Mouse (Mus musculus) gastrocnemius, adult 2 months (tissue): Measurements from ENCODE around the gene Kras. TPM values are rescaled to one million over a fixed set of nuclear protein-coding genes. Genes with fewer than 3 reads are reported as not detected.

Experiments used
- DNase-seq: peaks from one replicate; pipeline ENCODE4 v3.0.0; 2022
- H3K27ac ChIP-seq: fragments of 200-600 bp; 2 replicates; pipeline ENCODE4 v1.8.1; 2022; ENCODE audit warnings: mild to moderate bottlenecking
- H3K4me3 ChIP-seq: fragments of 200-600 bp; 2 replicates; pipeline ENCODE4 v1.8.1; 2022; ENCODE audit warnings: mild to moderate bottlenecking, moderate library complexity
- CTCF ChIP-seq: fragments of 200-600 bp; IDR thresholded peaks from 2 replicates; pipeline ENCODE4 v1.8.1; 2022; ENCODE audit warnings: antibody characterized with exemption, mild to moderate bottlenecking, moderate library complexity
- intact Hi-C: fragments of 180-260 bp; cut with DNase I; formaldehyde crosslinking; loops from one replicate; pipeline ENCODE4 v1.15.1; 2025
- total RNA-seq, 2 experiments: library from RNA; stranded (reverse); gene quantifications; 2 replicates each; pipeline ENCODE4 v1.2.3; 2021

The Kras gene
- total RNA-seq, 2 experiments from 2014 or later: 13.2 to 21.2 TPM

DNA sequence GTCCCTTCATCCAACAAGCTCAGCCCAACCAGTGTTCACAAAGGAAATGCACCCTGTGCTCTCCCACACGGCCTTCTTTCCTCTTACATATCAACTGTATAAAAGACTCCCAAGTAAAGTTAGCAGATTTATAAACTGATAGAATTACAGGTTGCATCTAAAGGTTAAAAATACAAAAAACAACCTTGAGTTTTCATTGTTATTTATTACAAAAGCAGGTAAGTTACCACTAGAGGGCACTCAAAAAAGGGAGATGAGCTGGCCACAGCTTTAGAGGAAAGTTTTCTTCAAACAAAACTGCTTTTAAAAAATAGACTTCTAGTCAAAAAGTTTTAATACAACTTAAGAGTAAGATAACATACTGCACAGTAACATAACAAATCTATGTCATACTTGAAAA, 7.5 kb downstream of the Kras start:
- peak; percentile 74 for TF ChIP-seq CTCF
- no peak for DNase-seq
- intact Hi-C loops: loop anchor here (1.0 kb wide), 1 partner anchor 100 kb away; no protein-coding TSS in a partner anchor
- Histone ChIP-seq H3K27ac (no peak overlapping the region), H3K4me3 (no peak overlapping the region)

DNA sequence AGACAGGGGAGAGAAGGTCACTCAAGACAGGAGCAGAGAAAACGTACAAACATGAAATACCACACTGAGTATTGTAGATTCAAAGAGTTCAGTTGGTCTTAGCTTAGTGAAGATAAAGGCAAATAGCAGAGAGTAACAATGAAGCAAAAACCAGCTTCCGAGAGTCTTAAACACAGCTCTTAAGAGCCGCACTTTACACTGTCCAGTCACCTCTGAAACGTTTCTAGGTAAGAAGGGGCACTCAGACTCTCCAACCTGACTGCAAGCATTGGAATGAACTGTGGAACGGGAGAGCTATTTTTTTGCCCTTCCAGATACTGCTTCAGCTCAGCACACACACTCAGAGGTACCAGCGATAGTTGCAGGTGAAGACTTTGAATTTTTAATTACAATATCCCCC, 9.8 kb downstream of the Kras start:
- DNase-seq: no peak
- intact Hi-C loops: no loop called here

DNA sequence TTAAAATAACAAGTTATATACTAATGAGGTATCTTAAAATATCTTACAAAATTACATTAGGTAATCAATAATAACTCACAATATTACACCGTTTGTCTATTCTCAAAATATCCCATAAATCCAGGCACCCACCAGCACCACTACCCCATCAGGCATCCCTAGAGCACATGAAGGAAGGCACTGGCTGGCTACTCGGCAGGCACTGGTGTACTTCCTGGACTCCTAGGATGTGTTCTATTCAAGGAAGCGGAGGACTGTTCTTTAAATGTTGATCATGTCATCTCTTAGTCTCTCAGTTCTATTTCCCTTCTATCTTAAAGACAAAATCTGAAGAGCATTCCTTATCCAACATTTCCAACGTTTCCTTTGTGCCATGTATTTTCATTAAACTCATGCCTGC, 12.9 kb downstream of the Kras start:
- no peak for TF ChIP-seq CTCF
- no peak overlapping the region for H3K27ac ChIP-seq
- intact Hi-C loops: no loop called here
- no peak for DNase-seq
- H3K4me3 ChIP-seq: no peak overlapping the region

More for the DNA sequence above, 9.8 kb downstream of the Kras start:
- no peak overlapping the region for H3K27ac ChIP-seq
- TF ChIP-seq CTCF: no peak
- no peak overlapping the region for H3K4me3 ChIP-seq

DNA sequence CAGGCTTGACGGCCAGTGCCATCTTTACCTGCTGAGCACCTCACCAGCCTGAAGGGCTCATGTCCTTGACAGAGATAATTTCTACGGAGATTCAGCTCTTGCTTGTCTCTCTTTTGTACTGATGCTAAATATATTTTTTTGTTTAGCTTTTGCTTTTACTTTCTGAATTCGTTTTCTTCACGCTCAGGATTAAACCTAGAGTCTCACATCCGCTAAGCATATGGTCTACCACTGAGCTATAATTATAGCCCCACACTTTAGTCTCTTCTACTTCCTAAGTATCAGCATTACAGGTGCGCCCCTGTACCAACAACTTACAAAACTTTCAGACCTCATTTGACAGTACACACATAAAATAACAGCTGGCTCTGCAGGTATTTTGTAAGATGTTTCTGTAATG, 14.7 kb downstream of the Kras start:
- DNase-seq: no peak
- no peak overlapping the region for H3K27ac ChIP-seq
- intact Hi-C loops: no loop called here
- TF ChIP-seq CTCF: no peak
- no peak overlapping the region for H3K4me3 ChIP-seq

DNA sequence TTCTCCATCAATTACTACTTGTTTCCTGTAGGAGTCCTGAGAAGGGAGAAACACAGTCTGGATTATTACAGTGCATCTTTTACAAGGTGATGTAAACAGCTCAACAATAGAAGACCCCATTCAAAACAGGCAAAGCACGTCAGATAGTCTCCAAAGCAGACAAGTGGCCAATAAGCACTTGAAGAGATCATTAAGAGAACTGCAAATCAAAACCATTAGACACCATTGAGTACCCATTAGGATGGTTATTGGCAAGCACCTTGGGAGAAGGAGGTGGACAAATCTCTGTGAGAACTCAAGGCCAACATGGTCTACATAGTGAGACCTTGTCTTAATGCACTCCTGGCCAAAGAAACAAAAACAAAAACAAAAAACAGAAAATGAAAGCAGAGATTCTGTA, 15.6 kb downstream of the Kras start:
- TF ChIP-seq CTCF: no peak
- intact Hi-C loops: no loop called here
- Histone ChIP-seq H3K27ac (no peak overlapping the region), H3K4me3 (no peak overlapping the region)
- no peak for DNase-seq

DNA sequence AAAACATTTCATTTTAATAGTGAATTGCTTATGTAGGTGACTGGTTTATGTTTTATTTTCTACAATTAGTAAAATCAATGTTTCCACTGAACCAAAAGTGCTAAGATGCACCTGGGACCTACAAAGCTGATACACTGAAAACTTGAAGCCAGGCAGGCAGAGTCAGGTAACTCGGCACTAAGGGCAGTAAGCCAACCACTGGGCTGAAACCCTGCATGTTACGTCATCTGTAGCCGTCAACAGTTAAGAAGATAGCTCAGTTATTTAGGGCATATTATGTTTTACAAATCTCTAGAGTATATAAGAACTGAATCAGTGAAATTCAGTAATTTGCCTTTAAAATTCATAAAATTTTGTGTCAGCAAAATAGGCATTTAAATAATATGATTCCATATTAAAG, 23.7 kb downstream of the Kras start:
- intact Hi-C loops: no loop called here
- no peak for TF ChIP-seq CTCF
- Histone ChIP-seq H3K4me3 (no peak overlapping the region), H3K27ac (no peak overlapping the region)
- peak; percentile 36 for DNase-seq

DNA sequence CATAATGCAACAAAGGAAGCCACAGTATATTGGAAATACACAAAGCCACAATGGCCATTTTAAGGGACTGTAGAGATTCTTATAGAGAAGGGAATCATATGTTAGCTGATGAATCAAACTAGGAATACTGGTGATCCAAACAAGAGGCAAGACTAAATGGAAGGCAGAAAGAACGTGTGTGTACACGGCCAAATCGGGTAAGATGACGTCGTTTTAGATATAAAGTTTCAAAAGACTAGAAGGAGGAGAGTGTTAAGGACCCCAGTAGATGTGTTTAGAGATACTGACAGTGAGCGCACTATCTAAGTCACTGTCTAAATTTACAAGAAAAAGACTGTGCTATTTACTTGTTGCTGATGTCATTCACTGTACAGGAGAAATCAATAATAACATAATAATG, 25.8 kb downstream of the Kras start:
- intact Hi-C loops: no loop called here

DNA sequence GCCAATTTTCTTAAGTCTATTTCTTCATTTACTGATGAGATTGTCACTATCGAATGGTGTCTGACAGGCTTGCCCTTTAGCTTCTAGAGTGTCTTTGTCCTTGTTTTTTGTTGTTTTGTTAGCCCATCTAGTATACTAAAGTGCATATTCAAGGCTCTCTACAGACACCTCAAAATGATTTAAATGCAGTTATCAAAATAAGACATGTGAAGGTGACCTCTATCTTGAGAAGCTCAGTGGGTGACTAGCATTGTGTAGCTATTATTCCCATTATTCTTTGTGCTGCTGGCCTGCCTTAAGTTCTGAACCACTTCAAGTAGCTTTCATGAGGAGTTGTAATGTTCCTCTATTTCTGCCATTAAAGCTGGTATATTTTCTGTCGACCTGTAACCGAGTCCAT, 34.2 kb downstream of the Kras start:
- H3K27ac ChIP-seq: no peak overlapping the region
- no peak for TF ChIP-seq CTCF
- intact Hi-C loops: no loop called here
- no peak for DNase-seq
- no peak overlapping the region for H3K4me3 ChIP-seq

More for the DNA sequence above, 25.8 kb downstream of the Kras start:
- H3K27ac ChIP-seq: no peak overlapping the region
- H3K4me3 ChIP-seq: no peak overlapping the region
- DNase-seq: no peak
- TF ChIP-seq CTCF: no peak

DNA sequence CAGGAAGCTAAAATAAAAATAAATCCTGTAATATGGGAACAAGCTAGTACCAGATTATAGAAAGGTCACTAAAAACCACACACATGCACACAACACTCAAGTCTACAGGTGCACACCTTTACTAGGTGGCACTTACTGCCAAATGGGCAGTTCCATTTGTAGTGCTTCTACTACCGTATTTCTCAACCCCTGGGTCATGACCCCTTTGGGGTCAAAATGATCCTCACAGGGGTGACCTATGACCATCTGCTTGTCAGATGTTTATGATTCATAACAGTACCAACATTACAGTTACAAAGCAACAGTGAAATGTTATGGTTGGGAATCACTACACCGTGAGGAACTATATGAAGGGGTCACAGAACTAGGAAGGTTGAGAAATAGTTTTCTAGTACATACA, 36.1 kb downstream of the Kras start:
- Histone ChIP-seq H3K4me3 (no peak overlapping the region), H3K27ac (no peak overlapping the region)
- intact Hi-C loops: loop anchor here (5.0 kb wide), 1 partner anchor 33 kb away; no protein-coding TSS in a partner anchor
- DNase-seq: no peak
- TF ChIP-seq CTCF: no peak

DNA sequence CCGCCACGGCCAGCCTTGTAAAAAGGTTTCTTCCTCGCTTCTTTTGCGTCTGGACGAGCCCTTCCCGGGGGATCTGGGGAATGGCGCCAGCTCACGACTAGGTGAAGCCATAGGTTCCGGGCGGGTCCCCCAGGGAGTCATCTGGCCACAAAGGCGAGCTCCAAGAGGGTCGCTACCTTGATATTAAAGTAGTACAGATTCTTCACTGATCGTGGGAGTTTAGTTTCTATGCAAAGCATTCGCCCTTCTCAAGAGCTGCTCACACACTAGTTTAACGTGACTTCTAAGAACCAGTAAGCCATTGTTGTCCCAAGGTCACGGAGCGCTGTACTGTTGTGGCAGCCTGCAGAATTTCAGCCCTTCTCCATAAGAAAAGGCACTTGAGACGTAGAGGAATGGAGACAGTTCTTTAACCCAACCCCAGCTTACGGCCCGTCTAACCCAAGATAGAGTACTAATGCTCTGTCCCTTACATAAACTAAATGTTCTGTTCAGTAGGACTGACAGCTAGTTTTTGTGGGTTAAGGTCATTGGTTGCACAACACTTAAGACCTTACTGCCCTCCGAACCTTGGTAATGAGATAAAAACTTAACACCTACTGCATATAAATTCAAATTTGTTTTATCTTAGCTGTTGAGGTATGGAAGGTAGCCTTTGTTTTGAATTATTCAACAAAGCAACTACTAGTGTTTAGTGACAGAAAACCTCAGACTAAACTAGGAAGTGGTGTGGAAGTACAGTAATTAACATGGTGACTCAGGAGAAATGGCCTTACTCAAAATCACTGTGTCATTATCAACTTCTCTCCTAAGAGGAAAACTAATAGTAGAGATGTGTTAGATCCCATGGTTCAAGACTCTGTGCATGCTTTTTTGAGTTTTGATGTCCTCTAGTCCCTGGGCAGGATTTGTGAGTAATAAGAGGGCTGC, 38.4 kb downstream of the Kras start:
- Histone ChIP-seq H3K4me3 (peak overlapping the region; percentile 93), H3K27ac (peak overlapping the region; percentile 96)
- no peak for TF ChIP-seq CTCF
- intact Hi-C loops: loop anchor here (5.0 kb wide), 1 partner anchor 36 kb away; no protein-coding TSS in a partner anchor
- no peak for DNase-seq

DNA sequence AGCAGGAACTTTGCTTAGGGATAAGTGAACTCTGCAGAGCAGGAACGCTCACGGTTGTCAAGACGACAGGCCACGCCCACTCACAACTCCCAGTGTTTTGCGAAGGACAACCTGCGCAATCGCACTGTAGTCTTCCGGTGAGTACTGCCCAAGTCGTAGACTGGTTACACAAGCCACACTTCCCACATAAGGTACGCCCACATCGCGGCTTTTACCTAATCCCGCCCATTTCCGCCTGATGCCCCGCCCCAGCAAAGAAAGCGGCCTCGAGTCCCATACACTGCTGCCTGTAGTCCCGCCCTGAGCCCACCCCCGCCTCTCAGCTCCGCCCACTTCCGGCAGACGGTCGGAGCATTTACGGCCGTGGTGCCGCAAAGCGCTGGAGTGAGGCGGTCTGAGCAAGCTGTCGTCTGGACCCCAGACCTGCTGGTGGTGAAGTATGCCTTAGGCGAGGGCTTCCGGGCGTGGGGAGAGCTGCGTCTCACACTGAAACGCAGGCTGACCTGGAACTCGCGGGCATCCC, 39.2 kb downstream of the Kras start, which contains the start of the genes Casc1 and Etfrf1:
Gene Casc1, minus strand, starts transcription at position 190 of the 523 bp plus-strand sequence.
Gene Etfrf1, plus strand, starts transcription at position 319 of the 523 bp plus-strand sequence.
- H3K27ac ChIP-seq: peak within 1 kb of the TSS; percentile 96
- peak; percentile 98 for DNase-seq
- peak within 1 kb of the TSS; percentile 93 for H3K4me3 ChIP-seq
- intact Hi-C loops: loop anchor here (5.0 kb wide), 1 partner anchor 36 kb away; no protein-coding TSS in a partner anchor
- no peak for TF ChIP-seq CTCF

DNA sequence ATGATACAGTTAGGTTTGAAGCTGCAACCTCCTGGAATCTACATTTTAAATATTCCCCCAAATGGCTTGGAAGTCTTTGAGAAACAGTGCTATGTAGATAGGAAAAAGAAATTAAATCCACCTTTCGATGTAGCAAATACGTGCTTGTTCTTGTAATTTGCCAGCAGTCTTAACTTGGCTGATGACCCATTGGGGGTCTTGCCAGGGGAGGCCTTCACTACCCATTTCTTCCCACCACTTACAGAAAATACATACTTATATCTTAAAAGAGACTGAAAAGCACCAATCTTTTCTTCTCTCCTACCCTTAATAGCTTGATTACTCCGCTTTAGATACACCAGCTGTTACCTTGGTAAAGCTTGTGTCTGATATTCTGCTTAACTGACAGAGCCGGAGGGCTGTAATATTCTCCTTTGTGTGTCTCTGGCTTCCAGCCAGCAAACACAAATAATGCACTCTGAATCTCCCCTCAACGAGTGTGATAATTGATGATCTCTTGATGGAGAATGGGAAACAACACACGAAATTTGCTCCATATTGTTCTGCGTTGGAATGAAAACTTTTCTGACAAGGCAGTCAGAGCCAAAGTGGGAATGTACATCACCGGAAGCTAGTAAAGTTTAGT, 39.9 kb downstream of the Kras start:
- intact Hi-C loops: loop anchor here (5.0 kb wide), 1 partner anchor 37 kb away; no protein-coding TSS in a partner anchor
- no peak for TF ChIP-seq CTCF
- peak overlapping the region; percentile 93 for H3K4me3 ChIP-seq
- H3K27ac ChIP-seq: peak overlapping the region; percentile 61; the same call in 1 of the 2 replicates
- no peak for DNase-seq

DNA sequence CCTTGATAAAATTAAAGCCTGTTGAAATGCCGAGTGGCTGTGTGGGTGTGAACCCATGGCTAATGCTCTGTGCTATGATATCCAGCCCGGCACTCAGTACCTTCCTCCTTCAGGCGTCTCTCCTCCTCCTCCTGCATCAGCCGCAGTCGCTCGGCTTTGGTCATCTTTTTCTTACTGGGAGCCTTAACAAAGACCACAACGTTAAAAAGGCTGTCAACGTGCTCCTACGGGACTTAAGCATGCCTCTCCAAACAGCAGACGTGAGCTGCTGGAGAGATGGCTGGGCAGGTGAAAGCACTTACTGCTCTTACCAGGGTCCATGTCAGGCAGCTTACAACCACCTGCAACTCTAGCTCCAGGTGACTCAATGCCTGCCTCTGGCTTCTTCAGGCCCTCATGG, 44.9 kb downstream of the Kras start:
- TF ChIP-seq CTCF: no peak
- H3K27ac ChIP-seq: no peak overlapping the region
- intact Hi-C loops: no loop called here
- no peak for DNase-seq
- H3K4me3 ChIP-seq: no peak overlapping the region
